ENCODE assay signal across 14 mouse cellular contexts in the genomic region with DNA sequence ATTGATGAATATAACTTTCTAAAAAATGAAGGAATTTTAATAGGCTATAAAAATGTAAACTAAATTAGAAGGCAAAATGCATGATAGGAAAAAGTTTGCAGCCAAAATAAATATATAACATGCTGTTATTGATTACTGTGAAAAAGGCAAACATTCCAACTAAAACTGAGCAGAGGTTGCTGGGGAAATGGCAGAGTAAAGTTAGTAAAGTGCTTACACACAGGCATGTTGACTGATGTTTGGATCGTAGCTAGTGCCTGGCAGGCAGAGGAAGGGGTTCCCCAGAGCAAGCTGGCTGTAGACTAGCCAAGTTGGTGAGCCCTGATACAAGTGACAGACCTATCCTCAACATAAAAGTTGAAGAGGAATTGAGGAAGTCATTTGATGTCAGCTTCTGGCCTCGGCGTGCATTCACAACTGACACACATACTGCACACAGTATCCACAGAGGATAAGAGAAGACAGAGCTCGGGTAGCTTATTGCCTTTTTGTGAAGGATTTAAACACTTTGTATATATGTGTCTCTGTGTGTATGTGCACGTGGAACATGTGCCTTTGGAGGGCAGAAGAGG.
"Had no signal": no experiment of that assay in that cellular context is flagged by ENCODE, and none has a peak within 500 bp of the region (broad histone marks: within the 10 kb centered on the region; RNA-seq: fewer than 3 reads in every experiment).

No protein-coding gene starts in this region.

- H3K9ac ChIP-seq: lung, embryonic 14.5 days; midbrain, embryonic 12.5 days; neural tube, embryonic 12.5 days; stomach, embryonic 15.5 days had no signal

- H3K4me1 ChIP-seq: midbrain, embryonic 10.5 days; midbrain, embryonic 12.5 days; neural tube, embryonic 12.5 days; stomach, embryonic 15.5 days had no signal

- DNase-seq: lung, adult 18-20 months; lung, postnatal 10 days; lung, postnatal 4 days; midbrain, embryonic 14.5 days; right cerebral cortex, postnatal 14 days; thymus, adult 2 months; thymus, postnatal 25 days; thymus, postnatal 4 days had no signal

- ATAC-seq: midbrain, embryonic 16.5 days had no signal

- H3K27me3 ChIP-seq: midbrain, embryonic 12.5 days; neural tube, embryonic 12.5 days; stomach, embryonic 15.5 days had no signal

- H3K9me3 ChIP-seq: midbrain, embryonic 10.5 days; midbrain, embryonic 12.5 days; neural tube, embryonic 12.5 days; stomach, embryonic 15.5 days had no signal

- H3K4me3 ChIP-seq: midbrain, embryonic 10.5 days; midbrain, embryonic 12.5 days; neural tube, embryonic 12.5 days; stomach, embryonic 15.5 days had no signal

- H3K4me2 ChIP-seq: lung, embryonic 14.5 days; midbrain, embryonic 12.5 days; neural tube, embryonic 12.5 days; stomach, embryonic 15.5 days had no signal

- H3K27ac ChIP-seq: midbrain, embryonic 10.5 days; midbrain, embryonic 12.5 days; neural tube, embryonic 12.5 days; stomach, embryonic 15.5 days had no signal
